Mouse (Mus musculus) neural tube, embryonic 12.5 days (tissue): ENCODE data around the gene Acbd6. TPM values are rescaled to one million over a fixed set of nuclear protein-coding genes. Genes with fewer than 3 reads are reported as not detected.

Source experiments
- ATAC-seq: fragments of 200-750 bp; cut with Nextera tagmentation; 2 replicates; pipeline ENCODE4 v1.8.0; 2017; ENCODE audit warnings: low read depth, mild to moderate bottlenecking, moderate TSS enrichment, moderate library complexity; ENCODE audit not compliant: low FRiP score
- H3K27ac ChIP-seq: fragments of 300-500 bp; sonication (generic); 2 replicates; pipeline ENCODE4 v1.5.1; 2016
- H3K27me3 ChIP-seq: fragments of 300-500 bp; sonication (generic); replicated peaks from 2 replicates; pipeline ENCODE4 v1.6.1; 2016; ENCODE audit warnings: mild to moderate bottlenecking
- H3K36me3 ChIP-seq: fragments of 300-500 bp; sonication (generic); 2 replicates; pipeline ENCODE4 v1.6.1; 2016; ENCODE audit warnings: mild to moderate bottlenecking
- H3K4me1 ChIP-seq: fragments of 300-500 bp; sonication (generic); 2 replicates; pipeline ENCODE4 v1.6.1; 2016
- H3K4me2 ChIP-seq: fragments of 300-500 bp; sonication (generic); replicated peaks from 2 replicates; pipeline ENCODE4 v1.6.1; 2016; ENCODE audit warnings: mild to moderate bottlenecking
- H3K4me3 ChIP-seq: fragments of 300-500 bp; sonication (generic); 2 replicates; pipeline ENCODE4 v1.5.1; 2016
- H3K9ac ChIP-seq: fragments of 300-500 bp; sonication (generic); 2 replicates; pipeline ENCODE4 v1.6.1; 2016; ENCODE audit warnings: mild to moderate bottlenecking
- H3K9me3 ChIP-seq: fragments of 300-500 bp; sonication (generic); 2 replicates; pipeline ENCODE4 v1.6.1; 2016; ENCODE audit warnings: mild to moderate bottlenecking
- WGBS: fragments of 180-500 bp; shearing (Covaris S2); methylation state at CpG from one replicate; pipeline ENCODE4 v1.1.7; 2016; 5-methylcytosine and 5-hydroxymethylcytosine counted together
- polyA plus RNA-seq: library from polyadenylated mRNA; unstranded; fragments of >200 nt; fragmentation: Nextera tagmentation; extraction: Ambion mirVana; gene quantifications from 2 replicates; pipeline ENCODE4 v1.2.1, GENCODE M21; 2016

Gene Acbd6
- polyA plus RNA-seq, 1 experiment from 2014 or later: 97.7 TPM

DNA sequence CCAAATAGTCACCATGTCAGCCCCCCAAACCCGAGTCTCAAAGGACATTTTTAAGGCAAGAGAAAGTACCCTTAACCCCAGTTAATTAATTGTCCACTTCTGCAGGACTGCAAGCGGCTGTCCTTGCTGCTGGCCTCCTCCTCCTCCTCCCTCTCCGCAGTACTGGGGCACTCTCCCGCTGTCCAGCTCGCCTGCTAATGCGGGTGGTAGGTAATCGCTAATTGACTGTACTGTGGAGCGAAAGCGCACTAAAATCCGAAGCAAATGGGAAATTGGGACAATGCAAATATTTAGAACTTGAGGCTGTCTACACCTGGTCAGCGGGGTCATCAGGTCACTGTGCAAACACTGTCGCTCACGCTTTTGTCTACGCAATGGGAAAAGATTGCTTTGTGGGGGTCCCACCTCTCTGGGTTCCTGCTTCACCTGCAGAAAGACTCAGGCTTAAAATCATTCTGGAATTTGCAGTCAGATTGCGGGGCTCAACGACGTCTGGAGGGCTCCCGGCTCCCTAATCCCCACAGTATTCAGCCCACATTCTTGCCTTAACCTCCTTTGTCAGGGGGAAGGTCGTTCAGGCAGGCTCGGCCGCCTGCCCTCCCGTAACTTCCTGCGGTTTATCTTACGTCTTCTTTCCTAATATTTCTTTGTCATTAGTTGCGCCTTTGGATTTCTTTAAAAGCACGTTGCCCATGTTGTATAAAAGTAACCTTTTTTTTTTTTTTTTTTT lies 178.3 kb downstream of the Acbd6 start:
- H3K9ac ChIP-seq: no peak overlapping the region
- H3K4me2 ChIP-seq: 0 out of 2 replicates have a peak overlapping the region, but pooled peaks have one; percentile 12
- no peak overlapping the region for H3K27ac ChIP-seq
- no peak for ATAC-seq
- H3K9me3 ChIP-seq: no peaks in the 10 kb centered on the region
- H3K4me1 ChIP-seq: peaks cover 5% of the 10 kb centered on the region
- H3K4me3 ChIP-seq: no peak overlapping the region
- no peaks in the 10 kb centered on the region for H3K36me3 ChIP-seq
- 1% methylated on average over 26 of the region's 26 CpGs for WGBS
- H3K27me3 ChIP-seq: peaks cover 95% of the 10 kb centered on the region

GRCm38 (mm10) chr1:155737017-155737808 lies 179.3 kb downstream of the Acbd6 start:
- no peaks in the 10 kb centered on the region for H3K36me3 ChIP-seq
- H3K9me3 ChIP-seq: no peaks in the 10 kb centered on the region
- no peak overlapping the region for H3K9ac ChIP-seq
- no peak for ATAC-seq
- WGBS: 1% methylated on average over 58 of the region's 58 CpGs
- H3K27me3 ChIP-seq: peaks cover 95% of the 10 kb centered on the region
- H3K27ac ChIP-seq: no peak overlapping the region
- peaks cover 14% of the 10 kb centered on the region for H3K4me1 ChIP-seq
- peak overlapping the region; percentile 18; the same call in 1 of the 2 replicates for H3K4me3 ChIP-seq
- H3K4me2 ChIP-seq: peak overlapping the region; percentile 18; the same call in 1 of the 2 replicates

DNA sequence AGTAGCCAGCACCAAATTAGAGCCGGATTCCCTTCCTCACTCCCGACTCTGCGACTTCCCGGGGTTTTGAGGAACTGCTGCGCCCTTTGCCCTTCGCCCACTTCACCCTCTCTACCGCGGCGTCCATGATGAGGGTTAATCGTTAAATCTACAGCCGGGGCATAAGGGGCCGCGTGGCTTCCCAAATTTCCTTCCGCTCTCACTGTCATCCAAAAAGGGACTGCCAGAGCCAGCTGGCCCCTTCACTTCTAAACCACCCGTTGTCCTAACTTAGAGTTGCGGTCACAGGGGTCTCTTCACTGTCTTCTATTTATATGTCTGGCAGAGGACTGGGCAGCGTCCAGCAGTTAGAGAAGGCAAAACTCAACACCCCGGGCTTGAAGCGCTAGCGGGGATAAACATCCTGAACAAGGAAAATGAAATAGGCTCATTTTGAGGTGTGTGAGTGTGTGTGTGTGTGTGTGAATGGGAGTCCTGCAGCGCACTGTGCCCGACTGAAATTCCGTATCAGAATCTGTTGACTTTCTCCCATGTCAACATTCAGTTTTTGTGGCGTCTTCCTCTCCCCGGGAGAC lies 180.0 kb downstream of the Acbd6 start:
- under 1% methylated on average over 25 of the region's 25 CpGs for WGBS
- peaks cover 21% of the 10 kb centered on the region for H3K4me1 ChIP-seq
- H3K9ac ChIP-seq: no peak overlapping the region
- no peaks in the 10 kb centered on the region for H3K9me3 ChIP-seq
- ATAC-seq: no peak
- H3K27me3 ChIP-seq: peaks cover 95% of the 10 kb centered on the region
- no peak overlapping the region for H3K4me3 ChIP-seq
- no peaks in the 10 kb centered on the region for H3K36me3 ChIP-seq
- no peak overlapping the region for H3K27ac ChIP-seq
- H3K4me2 ChIP-seq: peak overlapping the region; percentile 18; the same call in 1 of the 2 replicates

Other genes starting within 250 kb of the Acbd6 start
- 30.8 and 32.3 TPM in 2 replicates for gene Xpr1, start 140.7 kb upstream of the Acbd6 start, polyA plus RNA-seq
- gene Lhx4, start 193.6 kb downstream of the Acbd6 start, polyA plus RNA-seq: 12.3 and 22.8 TPM in 2 replicates